Mouse (Mus musculus): ENCODE data around the gene D430019H16Rik. TPM values are rescaled to one million over a fixed set of nuclear protein-coding genes. Genes with fewer than 3 reads are reported as not detected.

The D430019H16Rik gene
- 0.09 TPM for polyA plus RNA-seq (2017; shearing (Covaris generic))

GRCm38 (mm10) chr12:105453670-105454257 lies at the start of gene D430019H16Rik:
Gene D430019H16Rik, plus strand, starts transcription at chr12:105453856.

Other genes starting within 250 kb of the D430019H16Rik start
- gene Tcl1, start 231.1 kb upstream of the D430019H16Rik start, polyA plus RNA-seq (2017; shearing (Covaris generic)) = 0.59 TPM
- gene Tunar, start 120.0 kb upstream of the D430019H16Rik start, polyA plus RNA-seq (2017; shearing (Covaris generic)) = 0.13 TPM
- gene Bdkrb2, start 109.4 kb downstream of the D430019H16Rik start, polyA plus RNA-seq (2017; shearing (Covaris generic)) = 0.20 TPM
- gene Bdkrb1, start 149.2 kb downstream of the D430019H16Rik start, polyA plus RNA-seq (2017; shearing (Covaris generic)) = 0.85 TPM
- 21.2 TPM for gene Gskip, start 231.0 kb downstream of the D430019H16Rik start, polyA plus RNA-seq (2017; shearing (Covaris generic))
- 21.6 TPM for gene Atg2b, start 231.4 kb downstream of the D430019H16Rik start, polyA plus RNA-seq (2017; shearing (Covaris generic))